Mouse (Mus musculus) liver, postnatal 0 days (tissue): ENCODE measurements around the gene Btbd35f22. TPM values are rescaled to one million over a fixed set of nuclear protein-coding genes. Genes with fewer than 3 reads are reported as not detected.
"Not testable (repeated sequence)": the region's sequence is repeated elsewhere in the genome, so short reads cannot be mapped to it uniquely, and the experiment has no call there.

Experiments
- ATAC-seq: fragments of 200-750 bp; cut with Nextera tagmentation; 2 replicates; pipeline ENCODE4 v1.8.0; 2017; ENCODE audit warnings: mild to moderate bottlenecking, moderate library complexity
- DNase-seq: peaks from one replicate; pipeline ENCODE4 v3.0.0-alpha.2; 2016
- H3K27ac ChIP-seq: fragments of 300-500 bp; sonication (generic); 2 replicates; pipeline ENCODE4 v1.5.1; 2014; ENCODE audit warnings: antibody characterized with exemption, moderate library complexity, mild to moderate bottlenecking, low read depth
- H3K27me3 ChIP-seq: fragments of 300-500 bp; sonication (generic); 2 replicates; pipeline ENCODE4 v1.6.1; 2014; ENCODE audit warnings: low read length, control low read depth, mixed read lengths; ENCODE audit not compliant: insufficient read depth
- H3K36me3 ChIP-seq: fragments of 300-500 bp; sonication (generic); replicated peaks from 2 replicates; pipeline ENCODE4 v1.6.1; 2014; ENCODE audit warnings: mild to moderate bottlenecking, control low read depth, low read length, moderate library complexity, mixed read lengths; ENCODE audit not compliant: insufficient read depth
- H3K4me1 ChIP-seq: fragments of 300-500 bp; sonication (generic); 2 replicates; pipeline ENCODE4 v1.6.1; 2014; ENCODE audit warnings: antibody characterized with exemption, mild to moderate bottlenecking, control low read depth; ENCODE audit not compliant: insufficient read depth
- H3K4me2 ChIP-seq: fragments of 300-500 bp; sonication (generic); 2 replicates; pipeline ENCODE4 v1.6.1; 2014; ENCODE audit warnings: low read depth, mild to moderate bottlenecking, low read length, moderate library complexity, mixed read lengths
- H3K4me3 ChIP-seq: fragments of 300-500 bp; sonication (generic); 2 replicates; pipeline ENCODE4 v1.5.1; 2014; ENCODE audit warnings: low read depth, low read length
- H3K9ac ChIP-seq: fragments of 300-500 bp; sonication (generic); replicated peaks from 2 replicates; pipeline ENCODE4 v1.6.1; 2014; ENCODE audit warnings: mild to moderate bottlenecking, moderate library complexity
- H3K9me3 ChIP-seq: fragments of 300-500 bp; sonication (generic); 2 replicates; pipeline ENCODE4 v1.6.1; 2016; ENCODE audit warnings: mild to moderate bottlenecking, control low read depth, low read length, mixed read lengths
- WGBS: fragments of 180-500 bp; shearing (Covaris S2); extraction: QIAGEN DNeasy Blood & Tissue Kit; methylation state at CpG from one replicate; pipeline ENCODE4 v1.1.7; 2014; ENCODE audit not compliant: insufficient replicate concordance; 5-methylcytosine and 5-hydroxymethylcytosine counted together
- polyA plus RNA-seq: library from polyadenylated mRNA; unstranded; fragments of >200 nt; fragmentation: Nextera tagmentation; extraction: Ambion mirVana; gene quantifications from 2 replicates; pipeline ENCODE4 v1.2.1, GENCODE M21; 2015

Gene Btbd35f22
- not detected in 2 replicates for polyA plus RNA-seq

DNA sequence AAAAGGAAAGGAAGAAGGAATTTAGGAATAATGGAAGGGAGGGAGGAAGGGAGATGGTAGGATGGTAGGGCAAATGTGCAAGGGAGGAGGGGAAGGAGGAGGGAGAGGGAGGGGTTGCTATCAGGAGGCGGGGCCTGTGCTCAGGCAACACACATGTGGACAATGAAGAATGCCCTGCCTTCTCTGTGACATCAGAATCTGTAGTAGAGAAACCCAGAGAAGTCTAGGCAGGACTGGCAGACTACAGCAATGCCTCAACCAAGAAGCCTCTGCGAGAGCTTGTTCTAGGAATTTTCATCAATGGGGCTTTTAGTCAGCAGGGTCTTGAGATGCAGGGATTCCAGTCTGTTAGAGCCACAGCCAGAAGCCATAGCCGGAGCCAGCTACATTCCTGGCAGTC, at the start of gene Btbd35f22:
Gene Btbd35f22 (plus strand): TSS at position 301 of the 400 bp plus-strand sequence.
- not testable (repeated sequence) for H3K27ac ChIP-seq, H3K9me3 ChIP-seq, H3K27me3 ChIP-seq, H3K4me3 ChIP-seq, H3K36me3 ChIP-seq, H3K4me2 ChIP-seq, ATAC-seq, H3K9ac ChIP-seq, H3K4me1 ChIP-seq, DNase-seq
- no CpG with 5 or more reads among the region's 3 CpGs for WGBS

Other genes starting within 250 kb of the Btbd35f22 start
- gene Gm21637, start 85.8 kb upstream of the Btbd35f22 start, polyA plus RNA-seq, result not detected in 2 replicates
- not detected in 2 replicates for gene Btbd35f2, start 230.6 kb downstream of the Btbd35f22 start, polyA plus RNA-seq